Mouse (Mus musculus) hindbrain, embryonic 16.5 days (tissue): ENCODE results near the gene Gse1. TPM values are rescaled to one million over a fixed set of nuclear protein-coding genes. Genes with fewer than 3 reads are reported as not detected.

Experiments used
- ATAC-seq: fragments of 200-750 bp; cut with Nextera tagmentation; 2 replicates; pipeline ENCODE4 v1.8.0; 2017; ENCODE audit warnings: moderate TSS enrichment, moderate library complexity
- H3K27ac ChIP-seq: fragments of 300-500 bp; sonication (generic); 2 replicates; pipeline ENCODE4 v1.5.1; 2014; ENCODE audit warnings: low read depth, mild to moderate bottlenecking, control low read depth, low read length, moderate library complexity
- H3K27me3 ChIP-seq: fragments of 300-500 bp; sonication (generic); replicated peaks from 2 replicates; pipeline ENCODE4 v1.6.1; 2014; ENCODE audit warnings: low read length; ENCODE audit not compliant: control insufficient read depth, insufficient read depth
- H3K36me3 ChIP-seq: fragments of 300-500 bp; sonication (generic); 2 replicates; pipeline ENCODE4 v1.6.1; 2014; ENCODE audit warnings: mild to moderate bottlenecking, low read length, moderate library complexity, mixed read lengths; ENCODE audit not compliant: control insufficient read depth, insufficient read depth
- H3K4me1 ChIP-seq: fragments of 300-500 bp; sonication (generic); 2 replicates; pipeline ENCODE4 v1.6.1; 2014; ENCODE audit warnings: low read depth, low read length; ENCODE audit not compliant: control insufficient read depth, insufficient read depth
- H3K4me2 ChIP-seq: fragments of 300-500 bp; sonication (generic); 2 replicates; pipeline ENCODE4 v1.6.1; 2014; ENCODE audit warnings: mild to moderate bottlenecking, low read length, control low read depth, moderate library complexity
- H3K4me3 ChIP-seq: fragments of 300-500 bp; sonication (generic); 2 replicates; pipeline ENCODE4 v1.5.1; 2014; ENCODE audit warnings: mild to moderate bottlenecking, low read length, control low read depth, moderate library complexity
- H3K9ac ChIP-seq: fragments of 300-500 bp; sonication (generic); 2 replicates; pipeline ENCODE4 v1.6.1; 2014; ENCODE audit warnings: low read depth, mild to moderate bottlenecking, control low read depth, low read length, moderate library complexity
- H3K9me3 ChIP-seq: fragments of 300-500 bp; sonication (generic); 2 replicates; pipeline ENCODE4 v1.6.1; 2014; ENCODE audit warnings: mild to moderate bottlenecking, low read length, moderate library complexity; ENCODE audit not compliant: control insufficient read depth
- WGBS: fragments of 180-500 bp; shearing (Covaris S2); extraction: QIAGEN DNeasy Blood & Tissue Kit; methylation state at CpG from one replicate; pipeline ENCODE4 v1.1.7; 2014; 5-methylcytosine and 5-hydroxymethylcytosine counted together
- polyA plus RNA-seq: library from polyadenylated mRNA; unstranded; fragments of >200 nt; fragmentation: Nextera tagmentation; extraction: Ambion mirVana; gene quantifications from 2 replicates; pipeline ENCODE4 v1.2.1, GENCODE M21; 2015

Gene Gse1
- polyA plus RNA-seq, 1 experiment from 2014 or later, result 10.7 TPM

- Histone ChIP-seq H3K36me3 (no peaks in the 10 kb centered on the region), H3K9ac (no peak overlapping the region), H3K27ac (no peak overlapping the region), H3K4me3 (no peak overlapping the region), H3K4me1 (peaks cover 17% of the 10 kb centered on the region), H3K9me3 (no peaks in the 10 kb centered on the region), H3K27me3 (no peaks in the 10 kb centered on the region), H3K4me2 (no peak overlapping the region)
- no peak for ATAC-seq
- WGBS, result 83% methylated on average over 5 of the region's 5 CpGs
These were observed 19.4 kb downstream of the Gse1 start for GRCm38 (mm10) chr8:120247618-120248017.

- Histone ChIP-seq H3K27me3 (no peaks in the 10 kb centered on the region), H3K4me2 (no peak overlapping the region), H3K27ac (no peak overlapping the region), H3K4me3 (no peak overlapping the region), H3K9ac (no peak overlapping the region), H3K9me3 (no peaks in the 10 kb centered on the region), H3K36me3 (no peaks in the 10 kb centered on the region), H3K4me1 (peaks cover 17% of the 10 kb centered on the region)
- no peak for ATAC-seq
- WGBS, result 80% methylated on average over 7 of the region's 7 CpGs
These were observed 19.8 kb downstream of the Gse1 start for GRCm38 (mm10) chr8:120248031-120248430.

- H3K27me3 ChIP-seq, result no peaks in the 10 kb centered on the region
- no peak overlapping the region for H3K27ac ChIP-seq
- no peaks in the 10 kb centered on the region for H3K36me3 ChIP-seq
- peaks cover 17% of the 10 kb centered on the region for H3K4me1 ChIP-seq
- H3K4me2 ChIP-seq, result no peak overlapping the region
- no peak overlapping the region for H3K4me3 ChIP-seq
- ATAC-seq, result no peak
- 89% methylated on average over 4 of the region's 4 CpGs for WGBS
- H3K9me3 ChIP-seq, result no peaks in the 10 kb centered on the region
- H3K9ac ChIP-seq, result no peak overlapping the region
These were observed 20.2 kb downstream of the Gse1 start for GRCm38 (mm10) chr8:120248451-120248850.

GRCm38 (mm10) chr8:120249800-120250336 is 21.6 kb downstream of the Gse1 start:
- Histone ChIP-seq H3K9me3 (no peaks in the 10 kb centered on the region), H3K9ac (peak overlapping the region; percentile 27; the same call in 1 of the 2 replicates), H3K4me2 (no peak overlapping the region), H3K27me3 (no peaks in the 10 kb centered on the region), H3K4me3 (no peak overlapping the region), H3K4me1 (peaks cover 19% of the 10 kb centered on the region), H3K36me3 (no peaks in the 10 kb centered on the region), H3K27ac (no peak overlapping the region)
- 74% methylated on average over 9 of the region's 9 CpGs for WGBS
- no peak for ATAC-seq

- H3K27ac ChIP-seq, result peak overlapping the region; percentile 81
- H3K4me3 ChIP-seq, result no peak overlapping the region
- no peaks in the 10 kb centered on the region for H3K36me3 ChIP-seq
- peak overlapping the region; percentile 28 for H3K4me2 ChIP-seq
- peaks cover 19% of the 10 kb centered on the region for H3K4me1 ChIP-seq
- WGBS, result 56% methylated on average over 16 of the region's 16 CpGs
- no peaks in the 10 kb centered on the region for H3K27me3 ChIP-seq
- peak; percentile 74 for ATAC-seq
- peak overlapping the region; percentile 45; the same call in 1 of the 2 replicates for H3K9ac ChIP-seq
- no peaks in the 10 kb centered on the region for H3K9me3 ChIP-seq
These were observed 22.6 kb downstream of the Gse1 start for GRCm38 (mm10) chr8:120250750-120251410.

GRCm38 (mm10) chr8:120251411-120252035 is 23.3 kb downstream of the Gse1 start:
- Histone ChIP-seq H3K9me3 (no peaks in the 10 kb centered on the region), H3K9ac (peak overlapping the region; percentile 45; the same call in 1 of the 2 replicates), H3K4me1 (peaks cover 20% of the 10 kb centered on the region), H3K27ac (peak overlapping the region; percentile 81), H3K4me3 (no peak overlapping the region), H3K4me2 (peak overlapping the region; percentile 28), H3K36me3 (no peaks in the 10 kb centered on the region), H3K27me3 (no peaks in the 10 kb centered on the region)
- peak; percentile 44 for ATAC-seq
- WGBS, result 58% methylated on average over 9 of the region's 9 CpGs

- Histone ChIP-seq H3K27me3 (no peaks in the 10 kb centered on the region), H3K4me1 (peaks cover 27% of the 10 kb centered on the region), H3K9ac (no peak overlapping the region), H3K9me3 (no peaks in the 10 kb centered on the region), H3K4me3 (no peak overlapping the region), H3K27ac (no peak overlapping the region), H3K36me3 (no peaks in the 10 kb centered on the region), H3K4me2 (no peak overlapping the region)
- WGBS, result 75% methylated on average over 8 of the region's 8 CpGs
- ATAC-seq, result no peak
These were observed 25.4 kb downstream of the Gse1 start for GRCm38 (mm10) chr8:120253626-120254025.

GRCm38 (mm10) chr8:120255406-120255987 is 27.2 kb downstream of the Gse1 start:
- H3K4me3 ChIP-seq, result no peak overlapping the region
- ATAC-seq, result no peak
- no peak overlapping the region for H3K9ac ChIP-seq
- no peaks in the 10 kb centered on the region for H3K36me3 ChIP-seq
- WGBS, result 84% methylated on average over 6 of the region's 6 CpGs
- H3K4me2 ChIP-seq, result no peak overlapping the region
- H3K27ac ChIP-seq, result no peak overlapping the region
- H3K4me1 ChIP-seq, result peaks cover 26% of the 10 kb centered on the region
- H3K9me3 ChIP-seq, result no peaks in the 10 kb centered on the region
- no peaks in the 10 kb centered on the region for H3K27me3 ChIP-seq

- H3K4me1 ChIP-seq, result peaks cover 23% of the 10 kb centered on the region
- no peak overlapping the region for H3K4me2 ChIP-seq
- H3K36me3 ChIP-seq, result no peaks in the 10 kb centered on the region
- H3K9ac ChIP-seq, result peak overlapping the region; percentile 19; the same call in 1 of the 2 replicates
- no peaks in the 10 kb centered on the region for H3K27me3 ChIP-seq
- H3K4me3 ChIP-seq, result no peak overlapping the region
- H3K27ac ChIP-seq, result no peak overlapping the region; the same call in 1 of the 2 replicates
- ATAC-seq, result peak; percentile 50; the same call in 1 of the 2 replicates
- WGBS, result 52% methylated on average over 6 of the region's 6 CpGs
- H3K9me3 ChIP-seq, result no peaks in the 10 kb centered on the region
These were observed 28.7 kb downstream of the Gse1 start for GRCm38 (mm10) chr8:120256958-120257357.
